Mouse (Mus musculus) lung, adult 2 months (tissue): Measurements from ENCODE around the gene 9930021J03Rik.

Source experiments
- CTCF ChIP-seq: fragments of 200-500 bp; IDR thresholded peaks from 2 replicates; pipeline ENCODE4 v1.5.1; 2011; ENCODE audit warnings: mild to moderate bottlenecking, low read length, control low read depth; ENCODE audit not compliant: insufficient read depth
- POLR2A ChIP-seq: fragments of 200-500 bp; IDR thresholded peaks from 2 replicates; pipeline ENCODE4 v1.6.1; 2011; ENCODE audit warnings: low read depth, mild to moderate bottlenecking, control low read depth, low read length, borderline replicate concordance; ENCODE audit errors: extremely low read depth

- no peak for TF ChIP-seq CTCF
- no peak for TF ChIP-seq POLR2A
These were observed 87.9 kb downstream of the 9930021J03Rik start for GRCm38 (mm10) chr19:29717854-29718253.
